Mouse (Mus musculus): ENCODE measurements around the gene Olfr558.

Olfr558 gene

GRCm38 (mm10) chr7:102701915-102702314 lies at the start of gene Olfr558:
TSS of gene Olfr558 (plus strand) at chr7:102702215.
- no peak for DNase-seq (ENCODE audit: low read depth)

GRCm38 (mm10) chr7:102658523-102658922 lies 43.5 kb upstream of the Olfr558 start, which contains the start of gene Olfr555:
TSS of gene Olfr555 (plus strand) at chr7:102658823.
- no peak for DNase-seq (ENCODE audit: low read depth)

- DNase-seq (ENCODE audit: low read depth), result no peak
Measured at GRCm38 (mm10) chr7:102664599-102664998, 37.4 kb upstream of the Olfr558 start, which contains the start of gene Olfr556. TSS of gene Olfr556 (plus strand) at chr7:102664899.

GRCm38 (mm10) chr7:102665378-102665777 lies 36.6 kb upstream of the Olfr558 start:
- DNase-seq (ENCODE audit: low read depth), result peak; percentile 23

GRCm38 (mm10) chr7:102676225-102676624 lies 25.8 kb upstream of the Olfr558 start:
- no peak for DNase-seq (ENCODE audit: low read depth)

GRCm38 (mm10) chr7:102681916-102682315 lies 20.1 kb upstream of the Olfr558 start:
- DNase-seq (ENCODE audit: low read depth), result no peak

- peak; percentile 93 for DNase-seq (ENCODE audit: low read depth)
Measured at GRCm38 (mm10) chr7:102686944-102687501, 15.0 kb upstream of the Olfr558 start, which contains the start of gene Trim68. TSS of gene Trim68 (minus strand) at chr7:102687327.

GRCm38 (mm10) chr7:102695358-102696125 lies 6.5 kb upstream of the Olfr558 start, which contains the start of gene Olfr557:
TSS of gene Olfr557 (plus strand) at chr7:102695910.
- DNase-seq (ENCODE audit: low read depth), result peak; percentile 72

GRCm38 (mm10) chr7:102698461-102698860 lies 3.6 kb upstream of the Olfr558 start:
- DNase-seq (ENCODE audit: low read depth), result no peak

- DNase-seq (ENCODE audit: low read depth), result no peak
Measured at GRCm38 (mm10) chr7:102718970-102719369, 17.0 kb downstream of the Olfr558 start, which contains the start of gene Olfr33. TSS of gene Olfr33 (minus strand) at chr7:102719070.

GRCm38 (mm10) chr7:102727391-102727790 lies 25.4 kb downstream of the Olfr558 start, which contains the start of gene Olfr559:
TSS of gene Olfr559 (minus strand) at chr7:102727491.
- no peak for DNase-seq (ENCODE audit: low read depth)

GRCm38 (mm10) chr7:102733793-102734192 lies 31.8 kb downstream of the Olfr558 start:
- DNase-seq (ENCODE audit: low read depth), result no peak

- DNase-seq (ENCODE audit: low read depth), result no peak
Measured at GRCm38 (mm10) chr7:102737705-102738104, 35.7 kb downstream of the Olfr558 start.

GRCm38 (mm10) chr7:102752086-102752485 lies 50.1 kb downstream of the Olfr558 start:
- peak; percentile 2 for DNase-seq (ENCODE audit: low read depth)

- DNase-seq (ENCODE audit: low read depth), result no peak
Measured at GRCm38 (mm10) chr7:102759266-102759665, 57.3 kb downstream of the Olfr558 start, which contains the start of the genes Olfr560 and Olfr78. TSS of gene Olfr560 (minus strand) at chr7:102759366. TSS of gene Olfr78 (minus strand) at chr7:102759471.

Data from naive thymus-derived CD4-positive, alpha-beta T cell, adult 2 months (primary cell).